Comparison of ENCODE assay signal across 13 mouse cellular contexts in genomic region chr14:75941500-75941899, GRCm38 (mm10). TPM values are rescaled to one million over a fixed set of nuclear protein-coding genes. Genes with fewer than 3 reads are reported as not detected.
"Had no signal": no experiment of that assay in that cellular context is flagged by ENCODE, and none has a peak within 500 bp of the region (broad histone marks: within the 10 kb centered on the region; RNA-seq: fewer than 3 reads in every experiment).

No protein-coding gene starts in this region.

- DNase-seq: liver, postnatal 0 days; lung, adult 2 months; lung, postnatal 14 days; lung, postnatal 36 days; right cerebral cortex, postnatal 14 days; thymus, adult 2 months; thymus, postnatal 25 days; thymus, postnatal 4 days had no signal

RNA-seq across cellular contexts. Expression of gene Kctd4, which starts 13.3 kb away (rescaled TPM):
- total RNA-seq: megakaryocyte progenitor cell, adult 5-6 weeks; monocyte, adult 5-6 weeks had no signal
- polyA plus RNA-seq: macrophage; spleen, adult 2 months; urinary bladder, adult 2 months had no signal
